ENCODE assay signal across 9 mouse cellular contexts in the genomic region with DNA sequence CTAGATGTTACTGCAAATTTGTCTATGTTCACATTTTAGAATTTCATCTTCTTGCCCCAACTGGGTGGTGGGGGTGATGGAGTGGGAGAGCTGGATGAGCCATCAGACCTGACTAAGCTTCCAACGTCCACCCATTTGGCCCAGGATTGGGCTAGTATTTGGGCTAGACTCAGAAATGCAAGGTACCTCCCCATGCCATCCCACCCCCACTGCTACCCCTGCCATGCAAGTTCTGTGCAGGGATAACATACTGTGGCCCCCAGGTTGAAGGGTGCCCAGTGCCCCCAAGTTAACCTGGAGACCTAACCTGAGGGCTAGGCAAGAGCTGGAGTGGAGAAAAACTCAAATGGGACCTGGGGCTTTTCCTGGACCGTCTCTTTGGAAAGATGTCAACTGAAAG. TPM values are rescaled to one million over a fixed set of nuclear protein-coding genes. Genes with fewer than 3 reads are reported as not detected.
A peak's percentile ranks its signal among the peaks of the same experiment; 100 is the strongest.
DNase-seq lines count a peak whose midpoint lies in the region; ATAC-seq and TF ChIP-seq lines count a peak whose summit lies in the region.
"Had no signal": no experiment of that assay in that cellular context is flagged by ENCODE, and none has a peak within 500 bp of the region (broad histone marks: within the 10 kb centered on the region; RNA-seq: fewer than 3 reads in every experiment).

No protein-coding gene starts in this region.

- TF ChIP-seq CTCF in hindbrain, postnatal 0 days (IDR thresholded peaks at IDR 0.05; ENCODE audit: low read depth) = no peak
- TF ChIP-seq CTCF in stomach, postnatal 0 days (IDR thresholded peaks at IDR 0.05; ENCODE audit: low read depth) = no peak

- intact Hi-C loops in heart, postnatal 10 days (cut with DNase I) = no loop called here

- H3K36me3 ChIP-seq in heart, embryonic 11.5 days (ENCODE audit: control insufficient read depth, insufficient read depth, low read length) = peaks cover 7% of the 10 kb centered on the region
- H3K36me3 ChIP-seq in midbrain, embryonic 12.5 days = peaks cover 22% of the 10 kb centered on the region
- peaks cover 17% of the 10 kb centered on the region for H3K36me3 ChIP-seq in midbrain, embryonic 15.5 days (replicated peaks)
- H3K36me3 ChIP-seq in hindbrain, postnatal 0 days (ENCODE audit: insufficient read depth, low read length) = peaks cover 8% of the 10 kb centered on the region
- peaks cover 5% of the 10 kb centered on the region for H3K36me3 ChIP-seq in stomach, postnatal 0 days (ENCODE audit: control insufficient read depth, insufficient read depth, low read length)

- DNase-seq in heart, postnatal 10 days = no peak
- no peak for DNase-seq in hindbrain, postnatal 0 days (ENCODE audit: low spot score)
- no peak for DNase-seq in stomach, postnatal 0 days (ENCODE audit: low spot score)
- DNase-seq in urinary bladder, adult 2 months (ENCODE audit: low spot score) = no peak
- no peak for DNase-seq in adrenal gland, adult 2 months
- DNase-seq: kidney, postnatal 14 days had no signal

- ATAC-seq in heart, embryonic 11.5 days (replicated peaks; ENCODE audit: insufficient number of reproducible peaks, low FRiP score, low TSS enrichment) = no peak
- ATAC-seq in midbrain, embryonic 12.5 days (ENCODE audit: low FRiP score, low read depth) = no peak
- no peak for ATAC-seq in midbrain, embryonic 15.5 days (replicated peaks)
- no peak for ATAC-seq in hindbrain, postnatal 0 days
- no peak for ATAC-seq in stomach, postnatal 0 days (ENCODE audit: low FRiP score, low TSS enrichment)

- H3K9ac ChIP-seq in heart, embryonic 11.5 days (ENCODE audit: low read depth, low read length) = no peak overlapping the region
- no peak overlapping the region for H3K9ac ChIP-seq in midbrain, embryonic 12.5 days (replicated peaks)
- no peak overlapping the region for H3K9ac ChIP-seq in midbrain, embryonic 15.5 days
- no peak overlapping the region for H3K9ac ChIP-seq in hindbrain, postnatal 0 days (replicated peaks; ENCODE audit: low read length)
- no peak overlapping the region for H3K9ac ChIP-seq in stomach, postnatal 0 days (ENCODE audit: low read length)

- TF ChIP-seq EP300 in stomach, postnatal 0 days (optimal IDR thresholded peaks at IDR 0.05) = no peak

- H3K27ac ChIP-seq in heart, embryonic 11.5 days (ENCODE audit: low read depth, low read length) = no peak overlapping the region
- no peak overlapping the region for H3K27ac ChIP-seq in midbrain, embryonic 12.5 days (replicated peaks)
- no peak overlapping the region for H3K27ac ChIP-seq in midbrain, embryonic 15.5 days
- H3K27ac ChIP-seq in hindbrain, postnatal 0 days = no peak overlapping the region
- H3K27ac ChIP-seq in stomach, postnatal 0 days (replicated peaks) = no peak overlapping the region

- 91% methylated on average over 2 of the region's 2 CpGs for WGBS in heart, embryonic 11.5 days (ENCODE audit: insufficient replicate concordance)
- 91% methylated on average over 2 of the region's 2 CpGs for WGBS in midbrain, embryonic 12.5 days
- 98% methylated on average over 2 of the region's 2 CpGs for WGBS in midbrain, embryonic 15.5 days
- 94% methylated on average over 2 of the region's 2 CpGs for WGBS in hindbrain, postnatal 0 days
- WGBS in stomach, postnatal 0 days = 94% methylated on average over 2 of the region's 2 CpGs

- H3K4me1 ChIP-seq in heart, embryonic 11.5 days (ENCODE audit: control insufficient read depth, insufficient read depth, low read length) = peaks cover 6% of the 10 kb centered on the region; the same call in 1 of the 2 replicates
- H3K4me1 ChIP-seq in midbrain, embryonic 12.5 days = peaks cover 16% of the 10 kb centered on the region
- H3K4me1 ChIP-seq in midbrain, embryonic 15.5 days = peaks cover 18% of the 10 kb centered on the region
- peaks cover 5% of the 10 kb centered on the region; the same call in 1 of the 2 replicates for H3K4me1 ChIP-seq in hindbrain, postnatal 0 days (ENCODE audit: insufficient read depth, low read length)
- no peaks in the 10 kb centered on the region for H3K4me1 ChIP-seq in stomach, postnatal 0 days (replicated peaks; ENCODE audit: control insufficient read depth, insufficient read depth)

- no peak overlapping the region for H3K4me3 ChIP-seq in heart, embryonic 11.5 days (ENCODE audit: low read depth, low read length)
- no peak overlapping the region for H3K4me3 ChIP-seq in midbrain, embryonic 12.5 days
- no peak overlapping the region for H3K4me3 ChIP-seq in midbrain, embryonic 15.5 days
- no peak overlapping the region for H3K4me3 ChIP-seq in hindbrain, postnatal 0 days (ENCODE audit: low read length)
- H3K4me3 ChIP-seq in stomach, postnatal 0 days (ENCODE audit: low read depth, low read length) = no peak overlapping the region

- H3K27me3 ChIP-seq in heart, embryonic 11.5 days (ENCODE audit: control insufficient read depth, insufficient read depth, low read length) = no peaks in the 10 kb centered on the region
- H3K27me3 ChIP-seq in midbrain, embryonic 12.5 days = no peaks in the 10 kb centered on the region
- H3K27me3 ChIP-seq in midbrain, embryonic 15.5 days (replicated peaks) = no peaks in the 10 kb centered on the region
- no peaks in the 10 kb centered on the region for H3K27me3 ChIP-seq in hindbrain, postnatal 0 days (ENCODE audit: insufficient read depth, low read length)
- no peaks in the 10 kb centered on the region for H3K27me3 ChIP-seq in stomach, postnatal 0 days (ENCODE audit: control insufficient read depth, insufficient read depth, low read length)

- peak overlapping the region; percentile 78 for H3K4me2 ChIP-seq in heart, embryonic 11.5 days
- peak overlapping the region; percentile 79 for H3K4me2 ChIP-seq in midbrain, embryonic 12.5 days (replicated peaks)
- no peak overlapping the region for H3K4me2 ChIP-seq in midbrain, embryonic 15.5 days
- peak overlapping the region; percentile 61; the same call in 1 of the 2 replicates for H3K4me2 ChIP-seq in hindbrain, postnatal 0 days (ENCODE audit: low read depth, low read length)
- H3K4me2 ChIP-seq in stomach, postnatal 0 days (replicated peaks; ENCODE audit: low read depth) = peak overlapping the region; percentile 65; the same call in 1 of the 2 replicates

- no peaks in the 10 kb centered on the region for H3K9me3 ChIP-seq in heart, embryonic 11.5 days (replicated peaks; ENCODE audit: control insufficient read depth, low read length)
- H3K9me3 ChIP-seq in midbrain, embryonic 12.5 days = no peaks in the 10 kb centered on the region
- no peaks in the 10 kb centered on the region for H3K9me3 ChIP-seq in midbrain, embryonic 15.5 days
- no peaks in the 10 kb centered on the region for H3K9me3 ChIP-seq in hindbrain, postnatal 0 days (ENCODE audit: low read length)
- H3K9me3 ChIP-seq in stomach, postnatal 0 days (ENCODE audit: control insufficient read depth, low read length) = no peaks in the 10 kb centered on the region

RNA-seq across cellular contexts. Expression of a gene that starts 0.8 kb away (rescaled TPM):
- 35.8 and 37.6 TPM in 2 replicates for polyA plus RNA-seq in heart, embryonic 11.5 days (2014; fragmentation: Nextera tagmentation; extraction: Ambion mirVana)
- total RNA-seq in heart, postnatal 10 days (2021) = 10 to 100 TPM; 29.1 to 33.5 TPM
- polyA plus RNA-seq in midbrain, embryonic 12.5 days (2016; fragmentation: Nextera tagmentation; extraction: Ambion mirVana) = 76.7 and 78.1 TPM in 2 replicates
- 53.0 and 53.6 TPM in 2 replicates for polyA plus RNA-seq in midbrain, embryonic 15.5 days (2015; fragmentation: Nextera tagmentation; extraction: Ambion mirVana)
- total RNA-seq in hindbrain, postnatal 0 days (2014; rRNA removed) = 33.5 and 35.9 TPM in 2 replicates
- polyA plus RNA-seq in hindbrain, postnatal 0 days (2015; fragmentation: Nextera tagmentation; extraction: Ambion mirVana) = 39.9 and 41.1 TPM in 2 replicates
- polyA plus RNA-seq in stomach, postnatal 0 days (2015; fragmentation: Nextera tagmentation; extraction: Ambion mirVana) = 26.8 and 27.1 TPM in 2 replicates
- 21.0 and 22.8 TPM in 2 replicates for polyA plus RNA-seq in urinary bladder, adult 2 months (2012; rRNA removed)
- 10 to 100 TPM; 44.3 to 47.1 TPM for total RNA-seq in adrenal gland, adult 2 months (2021)
- polyA plus RNA-seq in adrenal gland, adult 2 months (2012; rRNA removed) = 3.4 and 4.1 TPM in 2 replicates

RNA-seq across cellular contexts. Expression of a gene that starts 33.6 kb away (rescaled TPM):
- not detected in 2 replicates for polyA plus RNA-seq in heart, embryonic 11.5 days (2014; fragmentation: Nextera tagmentation; extraction: Ambion mirVana)
- not detected for total RNA-seq in heart, postnatal 10 days (2021)
- not detected in 2 replicates for polyA plus RNA-seq in midbrain, embryonic 12.5 days (2016; fragmentation: Nextera tagmentation; extraction: Ambion mirVana)
- polyA plus RNA-seq in midbrain, embryonic 15.5 days (2015; fragmentation: Nextera tagmentation; extraction: Ambion mirVana) = not detected in 2 replicates
- total RNA-seq in hindbrain, postnatal 0 days (2014; rRNA removed) = not detected in 2 replicates
- polyA plus RNA-seq in hindbrain, postnatal 0 days (2015; fragmentation: Nextera tagmentation; extraction: Ambion mirVana) = not detected in 2 replicates
- polyA plus RNA-seq in stomach, postnatal 0 days (2015; fragmentation: Nextera tagmentation; extraction: Ambion mirVana) = not detected in 2 replicates
- not detected in 2 replicates for polyA plus RNA-seq in urinary bladder, adult 2 months (2012; rRNA removed)
- not detected for total RNA-seq in adrenal gland, adult 2 months (2021)
- polyA plus RNA-seq in adrenal gland, adult 2 months (2012; rRNA removed) = not detected in 2 replicates
